ENCODE assay signal across 8 mouse cellular contexts in the genomic region with DNA sequence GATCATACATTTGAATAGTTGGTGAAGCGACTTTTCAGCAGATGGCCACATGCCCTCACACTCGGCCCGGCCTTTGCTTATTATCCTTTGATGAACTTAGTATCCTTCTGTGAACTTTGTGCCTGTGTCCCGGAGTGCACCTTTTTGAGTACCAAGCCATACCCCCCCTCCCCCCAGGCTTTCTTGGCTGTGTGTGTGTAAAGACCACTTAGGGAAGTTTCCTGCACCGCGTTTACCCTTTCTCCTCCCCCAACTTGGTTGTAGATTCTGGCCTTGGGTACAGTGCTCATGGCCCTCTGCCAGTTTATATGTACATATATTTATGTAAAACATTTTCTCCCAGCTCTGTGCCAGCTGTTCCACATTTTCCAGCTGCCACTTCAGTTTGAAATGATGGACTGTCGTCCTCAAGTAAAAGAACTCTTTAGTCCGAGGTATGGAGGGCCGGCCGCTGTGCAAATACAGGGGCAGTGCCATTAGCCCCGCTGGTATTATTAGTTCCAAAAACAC. TPM values are rescaled to one million over a fixed set of nuclear protein-coding genes. Genes with fewer than 3 reads are reported as not detected.
DNase-seq lines count a peak whose midpoint lies in the region; ATAC-seq and TF ChIP-seq lines count a peak whose summit lies in the region.

No protein-coding gene starts in this region.

- TF ChIP-seq CTCF in lung, embryonic 14.5 days (IDR thresholded peaks at IDR 0.05; ENCODE audit: low read depth), result no peak

- H3K27me3 ChIP-seq in lung, embryonic 14.5 days (ENCODE audit: insufficient read depth, low read length), result no peaks in the 10 kb centered on the region
- H3K27me3 ChIP-seq in forebrain, embryonic 14.5 days (replicated peaks; ENCODE audit: control insufficient read depth, insufficient read depth, low read length), result no peaks in the 10 kb centered on the region
- H3K27me3 ChIP-seq in limb, embryonic 13.5 days, result no peaks in the 10 kb centered on the region
- no peaks in the 10 kb centered on the region for H3K27me3 ChIP-seq in neural tube, embryonic 12.5 days (replicated peaks)

- peak overlapping the region; percentile 65 for H3K4me2 ChIP-seq in lung, embryonic 14.5 days
- H3K4me2 ChIP-seq in forebrain, embryonic 14.5 days (ENCODE audit: low read length), result peak overlapping the region; percentile 84
- H3K4me2 ChIP-seq in limb, embryonic 13.5 days (replicated peaks), result peak overlapping the region; percentile 71
- peak overlapping the region; percentile 90 for H3K4me2 ChIP-seq in neural tube, embryonic 12.5 days (replicated peaks)

- no peaks in the 10 kb centered on the region for H3K9me3 ChIP-seq in lung, embryonic 14.5 days (ENCODE audit: low read depth, low read length)
- no peaks in the 10 kb centered on the region for H3K9me3 ChIP-seq in forebrain, embryonic 14.5 days (replicated peaks; ENCODE audit: control insufficient read depth, low read length)
- no peaks in the 10 kb centered on the region for H3K9me3 ChIP-seq in limb, embryonic 13.5 days
- H3K9me3 ChIP-seq in neural tube, embryonic 12.5 days, result no peaks in the 10 kb centered on the region

- peak; percentile 9 for ATAC-seq in lung, embryonic 14.5 days (ENCODE audit: insufficient read depth)
- ATAC-seq in forebrain, embryonic 14.5 days, result no peak
- ATAC-seq in limb, embryonic 13.5 days (ENCODE audit: low FRiP score, low read depth), result no peak
- ATAC-seq in neural tube, embryonic 12.5 days (ENCODE audit: low FRiP score, low read depth), result no peak

- H3K4me1 ChIP-seq in lung, embryonic 14.5 days (ENCODE audit: insufficient read depth), result peaks cover 13% of the 10 kb centered on the region
- H3K4me1 ChIP-seq in forebrain, embryonic 14.5 days (ENCODE audit: control insufficient read depth, insufficient read depth, low read length), result peaks cover 13% of the 10 kb centered on the region
- H3K4me1 ChIP-seq in limb, embryonic 13.5 days, result peaks cover 52% of the 10 kb centered on the region
- H3K4me1 ChIP-seq in neural tube, embryonic 12.5 days, result peaks cover 24% of the 10 kb centered on the region; the same call in 1 of the 2 replicates

- peak overlapping the region; percentile 99 for H3K27ac ChIP-seq in lung, embryonic 14.5 days (ENCODE audit: low read depth)
- peak overlapping the region; percentile 95 for H3K27ac ChIP-seq in forebrain, embryonic 14.5 days (ENCODE audit: low read depth, low read length)
- peak overlapping the region; percentile 100 for H3K27ac ChIP-seq in limb, embryonic 13.5 days
- no peak overlapping the region for H3K27ac ChIP-seq in neural tube, embryonic 12.5 days

- under 1% methylated on average over 11 of the region's 11 CpGs for WGBS in lung, embryonic 14.5 days
- 1% methylated on average over 11 of the region's 11 CpGs for WGBS in forebrain, embryonic 14.5 days
- WGBS in limb, embryonic 13.5 days, result 1% methylated on average over 11 of the region's 11 CpGs
- WGBS in neural tube, embryonic 12.5 days, result under 1% methylated on average over 11 of the region's 11 CpGs

- H3K9ac ChIP-seq in lung, embryonic 14.5 days, result peak overlapping the region; percentile 96
- H3K9ac ChIP-seq in forebrain, embryonic 14.5 days (ENCODE audit: low read length), result peak overlapping the region; percentile 95
- peak overlapping the region; percentile 100 for H3K9ac ChIP-seq in limb, embryonic 13.5 days
- H3K9ac ChIP-seq in neural tube, embryonic 12.5 days, result peak overlapping the region; percentile 93

- H3K36me3 ChIP-seq in lung, embryonic 14.5 days (ENCODE audit: insufficient read depth), result no peaks in the 10 kb centered on the region
- H3K36me3 ChIP-seq in forebrain, embryonic 14.5 days (ENCODE audit: control insufficient read depth, insufficient read depth, low read length), result no peaks in the 10 kb centered on the region
- H3K36me3 ChIP-seq in limb, embryonic 13.5 days, result no peaks in the 10 kb centered on the region
- H3K36me3 ChIP-seq in neural tube, embryonic 12.5 days, result no peaks in the 10 kb centered on the region

- peak overlapping the region; percentile 90 for H3K4me3 ChIP-seq in lung, embryonic 14.5 days (ENCODE audit: low read depth, low read length)
- H3K4me3 ChIP-seq in forebrain, embryonic 14.5 days (ENCODE audit: low read depth, low read length), result peak overlapping the region; percentile 84
- peak overlapping the region; percentile 89 for H3K4me3 ChIP-seq in limb, embryonic 13.5 days
- peak overlapping the region; percentile 82 for H3K4me3 ChIP-seq in neural tube, embryonic 12.5 days

- DNase-seq in lung, embryonic 14.5 days, result peak; percentile 93
- no peak for DNase-seq in lung, postnatal 25 days (ENCODE audit: low spot score)
- DNase-seq in forebrain, embryonic 14.5 days (ENCODE audit: low spot score), result peak; percentile 62
- DNase-seq in right cerebral cortex, adult 18-20 months, result no peak
- no peak for DNase-seq in urinary bladder, postnatal 4 days (ENCODE audit: low spot score in 2 of 2)
- no peak for DNase-seq in ovary, postnatal 14 days (ENCODE audit: low spot score)

RNA-seq across cellular contexts. Expression of a gene that starts 1.8 kb away (rescaled TPM):
- polyA plus RNA-seq in lung, embryonic 14.5 days (2014; fragmentation: Nextera tagmentation; extraction: Ambion mirVana), result 27.5 and 30.6 TPM in 2 replicates
- polyA plus RNA-seq in forebrain, embryonic 14.5 days (2014; fragmentation: Nextera tagmentation; extraction: Ambion mirVana), result 11.4 and 14.1 TPM in 2 replicates
- 51.8 and 54.3 TPM in 2 replicates for polyA plus RNA-seq in limb, embryonic 13.5 days (2015; fragmentation: Nextera tagmentation; extraction: Ambion mirVana)
- 21.7 and 22.4 TPM in 2 replicates for polyA plus RNA-seq in neural tube, embryonic 12.5 days (2016; fragmentation: Nextera tagmentation; extraction: Ambion mirVana)

Comparison
In these comparisons a context has a peak if more than half of its experiments do, and no peak if none do; other contexts are left out.
1. DNase-seq: peak in lung, embryonic 14.5 days (single experiment) and forebrain, embryonic 14.5 days (single experiment); none in lung, postnatal 25 days (single experiment), right cerebral cortex, adult 18-20 months (single experiment), urinary bladder, postnatal 4 days (0 of 2) and ovary, postnatal 14 days (single experiment).
2. Peak in every context shown above with its lines, with median percentiles within 50 percentile points of each other: H3K4me2 ChIP-seq, H3K4me3 ChIP-seq and H3K9ac ChIP-seq.